Mouse (Mus musculus) large intestine, adult 2 months (tissue): ENCODE measurements around the gene Ifi27l2a. TPM values are rescaled to one million over a fixed set of nuclear protein-coding genes. Genes with fewer than 3 reads are reported as not detected.
A peak's percentile ranks its signal among the peaks of the same experiment; 100 is the strongest.
"Not testable (repeated sequence)": the region's sequence is repeated elsewhere in the genome, so short reads cannot be mapped to it uniquely, and the experiment has no call there.

ENCODE experiments used
- DNase-seq: peaks from one replicate; pipeline ENCODE4 v3.0.0-alpha.2; 2012; ENCODE audit warnings: low read depth, low spot score
- WGBS: fragments of 180-500 bp; shearing (Covaris S2); methylation state at CpG from one replicate; pipeline ENCODE4 v1.1.7; 2018; 5-methylcytosine and 5-hydroxymethylcytosine counted together
- polyA plus RNA-seq: library from polyadenylated mRNA; depleted of rRNA; stranded (reverse); fragments of >200 nt; gene quantifications from 2 replicates; pipeline ENCODE4 v1.2.3, GENCODE M21; 2012; rRNA removed

The Ifi27l2a gene
- 217 and 307 TPM in 2 replicates for polyA plus RNA-seq

GRCm38 (mm10) chr12:103443524-103443923, at the start of gene Ifi27l2a:
Ifi27l2a (minus strand) TSS chr12:103443680.
- WGBS, result 57% methylated on average over 3 of the region's 3 CpGs
- DNase-seq, result no peak

- peak; percentile 72 for DNase-seq
- 28% methylated on average over 5 of the region's 5 CpGs for WGBS
Observed at GRCm38 (mm10) chr12:103492767-103493166, 49.3 kb upstream of the Ifi27l2a start.

- DNase-seq, result no peak
- 61% methylated on average over 3 of the region's 3 CpGs for WGBS
Observed at GRCm38 (mm10) chr12:103491091-103491730, 47.7 kb upstream of the Ifi27l2a start.

- 50% methylated on average over 2 of the region's 2 CpGs for WGBS
- DNase-seq, result no peak
Observed at GRCm38 (mm10) chr12:103487750-103488149, 44.3 kb upstream of the Ifi27l2a start.

GRCm38 (mm10) chr12:103487276-103487675, 43.8 kb upstream of the Ifi27l2a start:
- 14% methylated on average over 4 of the region's 4 CpGs for WGBS
- DNase-seq, result no peak

GRCm38 (mm10) chr12:103486726-103487125, 43.2 kb upstream of the Ifi27l2a start:
- WGBS, result 84% methylated on average over 1 of the region's 1 CpGs
- DNase-seq, result no peak

- not testable (repeated sequence) for DNase-seq
- 35% methylated on average over 9 of the region's 9 CpGs for WGBS
Observed at GRCm38 (mm10) chr12:103484200-103484972, 40.9 kb upstream of the Ifi27l2a start.

- no peak for DNase-seq
- WGBS, result 87% methylated on average over 2 of the region's 2 CpGs
Observed at GRCm38 (mm10) chr12:103482781-103483180, 39.3 kb upstream of the Ifi27l2a start.

GRCm38 (mm10) chr12:103481671-103482070, 38.2 kb upstream of the Ifi27l2a start:
- WGBS, result 85% methylated on average over 5 of the region's 5 CpGs
- DNase-seq, result no peak

- 63% methylated on average over 7 of the region's 7 CpGs for WGBS
- DNase-seq, result no peak
Observed at GRCm38 (mm10) chr12:103477461-103478015, 34.1 kb upstream of the Ifi27l2a start.

GRCm38 (mm10) chr12:103476779-103477389, 33.4 kb upstream of the Ifi27l2a start:
- DNase-seq, result no peak
- 62% methylated on average over 1 of the region's 1 CpGs for WGBS

- DNase-seq, result no peak
- WGBS, result 30% methylated on average over 2 of the region's 2 CpGs
Observed at GRCm38 (mm10) chr12:103474481-103474880, 31.0 kb upstream of the Ifi27l2a start.

- peak; percentile 91 for DNase-seq
Observed at GRCm38 (mm10) chr12:103457140-103457539, 13.7 kb upstream of the Ifi27l2a start, which contains the start of gene Ifi27l2b. Ifi27l2b (minus strand) TSS chr12:103457223.

GRCm38 (mm10) chr12:103456727-103457126, 13.2 kb upstream of the Ifi27l2a start:
- not testable (repeated sequence) for DNase-seq
- WGBS, result no CpG with 5 or more reads among the region's 1 CpGs

More at GRCm38 (mm10) chr12:103457140-103457539, 13.7 kb upstream of the Ifi27l2a start, which contains the start of gene Ifi27l2b:
- 12% methylated on average over 3 of the region's 3 CpGs for WGBS

- no peak for DNase-seq
Observed at GRCm38 (mm10) chr12:103453361-103453760, 9.9 kb upstream of the Ifi27l2a start.

- DNase-seq, result no peak
- 88% methylated on average over 3 of the region's 3 CpGs for WGBS
Observed at GRCm38 (mm10) chr12:103445060-103445459, 1.6 kb upstream of the Ifi27l2a start.

- WGBS, result 31% methylated on average over 6 of the region's 7 CpGs
- not testable (repeated sequence) for DNase-seq
Observed at GRCm38 (mm10) chr12:103444261-103444660, 781 bp upstream of the Ifi27l2a start.

GRCm38 (mm10) chr12:103437601-103438000, 5.9 kb downstream of the Ifi27l2a start:
- no peak for DNase-seq
- 90% methylated on average over 1 of the region's 1 CpGs for WGBS

GRCm38 (mm10) chr12:103434861-103435260, 8.6 kb downstream of the Ifi27l2a start:
- no peak for DNase-seq
